Mouse (Mus musculus): Measurements from ENCODE around the gene Rasgrf1.

GRCm38 (mm10) chr9:89972321-89972720 is 62.6 kb downstream of the Rasgrf1 start:
- TF ChIP-seq CTCF (IDR thresholded peaks at IDR 0.05; ENCODE audit: borderline replicate concordance, insufficient read depth, low read depth, low read length) (no peak), POLR2A (IDR thresholded peaks at IDR 0.05; ENCODE audit: borderline replicate concordance, insufficient read depth, low read length) (no peak)

All from cerebellum, adult 2 months (tissue).